Mouse (Mus musculus): Measurements from ENCODE around the gene Slc22a23. TPM values are rescaled to one million over a fixed set of nuclear protein-coding genes. Genes with fewer than 3 reads are reported as not detected.

The Slc22a23 gene
- polyA plus RNA-seq, 1 experiment from 2014 or later, result 27.0 TPM

- Histone ChIP-seq H3K27me3 (ENCODE audit: control insufficient read depth, insufficient read depth, low read length) (no peaks in the 10 kb centered on the region), H3K36me3 (replicated peaks; ENCODE audit: control insufficient read depth, insufficient read depth) (peaks cover 6% of the 10 kb centered on the region), H3K4me3 (replicated peaks; ENCODE audit: low read length) (peak overlapping the region; percentile 89), H3K9me3 (ENCODE audit: control insufficient read depth, low read length) (no peaks in the 10 kb centered on the region), H3K9ac (peak overlapping the region; percentile 100), H3K27ac (peak overlapping the region; percentile 100), H3K4me2 (replicated peaks) (peak overlapping the region; percentile 97), H3K4me1 (replicated peaks; ENCODE audit: control insufficient read depth, insufficient read depth, low read length) (peaks cover 40% of the 10 kb centered on the region)
- ATAC-seq (ENCODE audit: low FRiP score), result no peak
- WGBS, result 2% methylated on average over 15 of the region's 15 CpGs
- peak; percentile 81 for DNase-seq (ENCODE audit: low spot score)
These were observed 211.5 kb downstream of the Slc22a23 start for GRCm38 (mm10) chr13:34133326-34134071.

DNA sequence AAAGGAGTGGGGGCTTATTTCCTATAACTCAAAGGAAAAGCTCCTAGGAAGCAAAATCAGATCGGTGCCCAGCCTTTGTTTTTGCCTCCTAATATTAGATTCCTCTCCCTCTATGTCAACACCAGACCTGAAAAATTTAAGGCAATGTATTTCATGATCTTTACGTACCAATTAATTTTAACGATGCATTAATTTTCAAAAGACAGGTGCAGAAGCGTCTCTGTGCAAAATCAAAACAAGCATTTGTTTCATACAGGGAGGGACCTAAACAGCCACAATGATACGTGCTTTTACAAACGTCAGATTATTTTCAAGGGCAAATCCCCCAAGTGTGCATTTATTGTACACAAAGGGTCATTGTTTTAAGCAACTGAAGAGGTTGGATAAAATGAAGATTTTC, 212.1 kb downstream of the Slc22a23 start:
- H3K4me2 ChIP-seq (replicated peaks), result peak overlapping the region; percentile 97
- no peaks in the 10 kb centered on the region for H3K27me3 ChIP-seq (ENCODE audit: control insufficient read depth, insufficient read depth, low read length)
- DNase-seq (ENCODE audit: low spot score), result no peak
- peak overlapping the region; percentile 89 for H3K4me3 ChIP-seq (replicated peaks; ENCODE audit: low read length)
- WGBS, result 8% methylated on average over 6 of the region's 6 CpGs
- no peak for ATAC-seq (ENCODE audit: low FRiP score)
- peaks cover 10% of the 10 kb centered on the region for H3K36me3 ChIP-seq (replicated peaks; ENCODE audit: control insufficient read depth, insufficient read depth)
- H3K4me1 ChIP-seq (replicated peaks; ENCODE audit: control insufficient read depth, insufficient read depth, low read length), result peaks cover 40% of the 10 kb centered on the region
- H3K9ac ChIP-seq, result peak overlapping the region; percentile 100
- H3K9me3 ChIP-seq (ENCODE audit: control insufficient read depth, low read length), result no peaks in the 10 kb centered on the region
- H3K27ac ChIP-seq, result peak overlapping the region; percentile 100

- ATAC-seq (ENCODE audit: low FRiP score) (no peak), DNase-seq (ENCODE audit: low spot score) (peak; percentile 69)
- Histone ChIP-seq H3K9ac (peak overlapping the region; percentile 100), H3K27me3 (ENCODE audit: control insufficient read depth, insufficient read depth, low read length) (no peaks in the 10 kb centered on the region), H3K4me2 (replicated peaks) (peak overlapping the region; percentile 97), H3K27ac (peak overlapping the region; percentile 100), H3K36me3 (replicated peaks; ENCODE audit: control insufficient read depth, insufficient read depth) (peaks cover 12% of the 10 kb centered on the region), H3K4me1 (replicated peaks; ENCODE audit: control insufficient read depth, insufficient read depth, low read length) (peaks cover 40% of the 10 kb centered on the region), H3K9me3 (ENCODE audit: control insufficient read depth, low read length) (no peaks in the 10 kb centered on the region), H3K4me3 (replicated peaks; ENCODE audit: low read length) (peak overlapping the region; percentile 89)
- WGBS, result under 1% methylated on average over 15 of the region's 15 CpGs
These were observed 212.7 kb downstream of the Slc22a23 start for GRCm38 (mm10) chr13:34132299-34132698.

DNA sequence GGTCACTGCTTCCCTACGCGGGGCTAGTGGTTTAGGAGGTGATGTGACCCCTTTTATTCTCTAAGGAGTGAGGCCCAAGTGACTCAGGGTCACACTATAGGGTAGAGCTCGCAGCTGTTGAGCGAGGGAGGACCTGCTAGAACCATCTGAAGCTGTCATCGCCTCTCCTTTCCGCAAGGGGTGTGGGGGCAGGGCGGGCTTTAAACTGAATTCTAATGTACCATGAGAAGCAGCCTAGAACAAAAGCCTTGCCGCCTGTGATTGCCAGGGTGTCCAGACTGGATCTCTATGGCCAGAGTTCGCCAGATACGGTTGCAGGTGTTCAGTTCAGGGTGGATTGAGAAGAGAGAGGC, 213.3 kb downstream of the Slc22a23 start:
- Histone ChIP-seq H3K9ac (peak overlapping the region; percentile 100), H3K4me2 (replicated peaks) (peak overlapping the region; percentile 97), H3K4me3 (replicated peaks; ENCODE audit: low read length) (peak overlapping the region; percentile 89), H3K4me1 (replicated peaks; ENCODE audit: control insufficient read depth, insufficient read depth, low read length) (peaks cover 36% of the 10 kb centered on the region), H3K27me3 (ENCODE audit: control insufficient read depth, insufficient read depth, low read length) (no peaks in the 10 kb centered on the region), H3K27ac (peak overlapping the region; percentile 100), H3K9me3 (ENCODE audit: control insufficient read depth, low read length) (no peaks in the 10 kb centered on the region), H3K36me3 (replicated peaks; ENCODE audit: control insufficient read depth, insufficient read depth) (peaks cover 18% of the 10 kb centered on the region)
- DNase-seq (ENCODE audit: low spot score), result peak; percentile 81
- WGBS, result under 1% methylated on average over 10 of the region's 10 CpGs
- ATAC-seq (ENCODE audit: low FRiP score), result peak; percentile 32

GRCm38 (mm10) chr13:34131011-34131707, 213.8 kb downstream of the Slc22a23 start:
- ATAC-seq (ENCODE audit: low FRiP score), result peak; percentile 67
- Histone ChIP-seq H3K4me3 (replicated peaks; ENCODE audit: low read length) (peak overlapping the region; percentile 89), H3K4me1 (replicated peaks; ENCODE audit: control insufficient read depth, insufficient read depth, low read length) (peaks cover 32% of the 10 kb centered on the region), H3K4me2 (replicated peaks) (peak overlapping the region; percentile 97), H3K9me3 (ENCODE audit: control insufficient read depth, low read length) (no peaks in the 10 kb centered on the region), H3K36me3 (replicated peaks; ENCODE audit: control insufficient read depth, insufficient read depth) (peaks cover 22% of the 10 kb centered on the region), H3K27me3 (ENCODE audit: control insufficient read depth, insufficient read depth, low read length) (no peaks in the 10 kb centered on the region), H3K9ac (peak overlapping the region; percentile 100), H3K27ac (peak overlapping the region; percentile 100)
- DNase-seq (ENCODE audit: low spot score), result peak; percentile 86
- under 1% methylated on average over 24 of the region's 24 CpGs for WGBS

- Histone ChIP-seq H3K9ac (peak within 1 kb of the TSS; percentile 100), H3K9me3 (ENCODE audit: control insufficient read depth, low read length) (no peaks in the 10 kb centered on the region), H3K4me1 (replicated peaks; ENCODE audit: control insufficient read depth, insufficient read depth, low read length) (peaks cover 33% of the 10 kb centered on the region), H3K36me3 (replicated peaks; ENCODE audit: control insufficient read depth, insufficient read depth) (peaks cover 30% of the 10 kb centered on the region), H3K4me3 (replicated peaks; ENCODE audit: low read length) (peak within 1 kb of the TSS; percentile 89), H3K27me3 (ENCODE audit: control insufficient read depth, insufficient read depth, low read length) (no peaks in the 10 kb centered on the region), H3K4me2 (replicated peaks) (peak within 1 kb of the TSS; percentile 97), H3K27ac (peak within 1 kb of the TSS; percentile 100)
- DNase-seq (ENCODE audit: low spot score) (peak; percentile 98), ATAC-seq (ENCODE audit: low FRiP score) (peak; percentile 93)
- under 1% methylated on average over 26 of the region's 26 CpGs for WGBS
These were observed 214.7 kb downstream of the Slc22a23 start, which contains the start of gene Tubb2b for GRCm38 (mm10) chr13:34130226-34130731. TSS of gene Tubb2b (minus strand) at chr13:34130466.

GRCm38 (mm10) chr13:34129485-34130225, 215.3 kb downstream of the Slc22a23 start:
- peak overlapping the region; percentile 89 for H3K4me3 ChIP-seq (replicated peaks; ENCODE audit: low read length)
- H3K27ac ChIP-seq, result peak overlapping the region; percentile 100
- H3K9ac ChIP-seq, result peak overlapping the region; percentile 100
- DNase-seq (ENCODE audit: low spot score) (peak; percentile 84), ATAC-seq (ENCODE audit: low FRiP score) (no peak)
- peaks cover 36% of the 10 kb centered on the region for H3K36me3 ChIP-seq (replicated peaks; ENCODE audit: control insufficient read depth, insufficient read depth)
- peak overlapping the region; percentile 97 for H3K4me2 ChIP-seq (replicated peaks)
- H3K27me3 ChIP-seq (ENCODE audit: control insufficient read depth, insufficient read depth, low read length), result no peaks in the 10 kb centered on the region
- under 1% methylated on average over 31 of the region's 31 CpGs for WGBS
- H3K4me1 ChIP-seq (replicated peaks; ENCODE audit: control insufficient read depth, insufficient read depth, low read length), result peaks cover 33% of the 10 kb centered on the region
- no peaks in the 10 kb centered on the region for H3K9me3 ChIP-seq (ENCODE audit: control insufficient read depth, low read length)
